Mouse (Mus musculus) kidney, adult 2 months (tissue): ENCODE data around the gene Tmc6.
"Not testable (repeated sequence)": the region's sequence is repeated elsewhere in the genome, so short reads cannot be mapped to it uniquely, and the experiment has no call there.

Experiments used
- CTCF ChIP-seq: fragments of 200-500 bp; conservative IDR thresholded peaks from 2 replicates; pipeline ENCODE4 v1.5.1; 2011; ENCODE audit warnings: low read depth, mild to moderate bottlenecking, control low read depth, low read length, moderate library complexity, mixed read lengths; ENCODE audit not compliant: insufficient read depth, insufficient read length
- POLR2A ChIP-seq: fragments of 200-500 bp; IDR thresholded peaks from one replicate; pipeline ENCODE4 v1.6.1; 2011; ENCODE audit warnings: low read depth, low read length, control low read depth

GRCm38 (mm10) chr11:117788481-117788880, 6.5 kb upstream of the Tmc6 start:
- TF ChIP-seq CTCF, POLR2A: not testable (repeated sequence)
